Mouse (Mus musculus): ENCODE results near the gene Vpreb2. TPM values are rescaled to one million over a fixed set of nuclear protein-coding genes. Genes with fewer than 3 reads are reported as not detected.
"Not testable (repeated sequence)": the region's sequence is repeated elsewhere in the genome, so short reads cannot be mapped to it uniquely, and the experiment has no call there.

Gene Vpreb2
- total and polyA plus RNA-seq, 2 experiments from 2014 or later: not detected

GRCm38 (mm10) chr16:17949421-17949877 lies 30.8 kb upstream of the Vpreb2 start:
- Histone ChIP-seq H3K4me1 (ENCODE audit: control insufficient read depth, insufficient read depth) (no peaks in the 10 kb centered on the region), H3K9me3 (replicated peaks; ENCODE audit: control insufficient read depth, low read length) (no peaks in the 10 kb centered on the region), H3K9ac (replicated peaks; ENCODE audit: low read depth, low read length) (no peak overlapping the region), H3K27ac (ENCODE audit: low read depth) (no peak overlapping the region), H3K4me2 (ENCODE audit: low read depth, low read length) (no peak overlapping the region), H3K36me3 (replicated peaks; ENCODE audit: control insufficient read depth, insufficient read depth, low read length) (no peaks in the 10 kb centered on the region), H3K27me3 (ENCODE audit: control insufficient read depth, insufficient read depth, low read length) (no peaks in the 10 kb centered on the region), H3K4me3 (ENCODE audit: low read depth, low read length) (no peak overlapping the region)
- WGBS: 32% methylated on average over 2 of the region's 2 CpGs
- DNase-seq (ENCODE audit: low spot score) (no peak), ATAC-seq (ENCODE audit: insufficient read depth, low read depth) (no peak)
- TF ChIP-seq CTCF (IDR thresholded peaks at IDR 0.05; ENCODE audit: low read depth): no peak
- TF ChIP-seq EP300 (IDR thresholded peaks at IDR 0.05; ENCODE audit: low read depth): no peak

GRCm38 (mm10) chr16:17950068-17950467 lies 30.2 kb upstream of the Vpreb2 start:
- H3K9ac ChIP-seq (replicated peaks; ENCODE audit: low read depth, low read length): no peak overlapping the region
- 62% methylated on average over 4 of the region's 4 CpGs for WGBS
- no peaks in the 10 kb centered on the region for H3K36me3 ChIP-seq (replicated peaks; ENCODE audit: control insufficient read depth, insufficient read depth, low read length)
- no peaks in the 10 kb centered on the region for H3K27me3 ChIP-seq (ENCODE audit: control insufficient read depth, insufficient read depth, low read length)
- H3K4me3 ChIP-seq (ENCODE audit: low read depth, low read length): no peak overlapping the region
- no peak overlapping the region for H3K27ac ChIP-seq (ENCODE audit: low read depth)
- no peaks in the 10 kb centered on the region for H3K9me3 ChIP-seq (replicated peaks; ENCODE audit: control insufficient read depth, low read length)
- no peak for ATAC-seq (ENCODE audit: insufficient read depth, low read depth)
- no peak for TF ChIP-seq CTCF (IDR thresholded peaks at IDR 0.05; ENCODE audit: low read depth)
- TF ChIP-seq EP300 (IDR thresholded peaks at IDR 0.05; ENCODE audit: low read depth): no peak
- H3K4me1 ChIP-seq (ENCODE audit: control insufficient read depth, insufficient read depth): no peaks in the 10 kb centered on the region
- no peak for DNase-seq (ENCODE audit: low spot score)
- H3K4me2 ChIP-seq (ENCODE audit: low read depth, low read length): no peak overlapping the region

DNA sequence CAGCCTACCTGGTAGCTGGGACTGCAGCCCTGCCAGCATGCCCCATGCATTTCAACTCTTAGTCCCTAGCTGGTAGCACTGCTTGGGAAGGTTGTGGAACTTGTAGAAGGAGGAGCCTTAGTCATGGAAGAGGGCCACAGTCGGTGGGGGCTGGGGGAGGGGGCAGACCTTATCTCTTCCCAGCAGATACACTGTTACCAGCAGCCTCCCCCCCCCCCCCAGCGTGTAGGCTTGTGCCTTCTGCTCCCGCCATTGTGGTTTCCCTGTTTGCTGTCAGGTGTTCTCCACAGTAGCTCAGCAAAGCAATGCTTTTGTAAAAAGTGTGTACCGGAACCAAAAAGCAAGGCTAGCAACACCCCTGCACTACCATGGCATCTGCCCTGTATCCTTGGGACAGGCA lies 28.6 kb upstream of the Vpreb2 start:
- Histone ChIP-seq H3K9me3 (replicated peaks; ENCODE audit: control insufficient read depth, low read length) (no peaks in the 10 kb centered on the region), H3K4me2 (ENCODE audit: low read depth, low read length) (no peak overlapping the region), H3K27ac (ENCODE audit: low read depth) (no peak overlapping the region), H3K4me3 (ENCODE audit: low read depth, low read length) (no peak overlapping the region), H3K36me3 (replicated peaks; ENCODE audit: control insufficient read depth, insufficient read depth, low read length) (no peaks in the 10 kb centered on the region), H3K4me1 (ENCODE audit: control insufficient read depth, insufficient read depth) (no peaks in the 10 kb centered on the region), H3K27me3 (ENCODE audit: control insufficient read depth, insufficient read depth, low read length) (no peaks in the 10 kb centered on the region), H3K9ac (replicated peaks; ENCODE audit: low read depth, low read length) (no peak overlapping the region)
- DNase-seq (ENCODE audit: low spot score) (no peak), ATAC-seq (ENCODE audit: insufficient read depth, low read depth) (no peak)
- 78% methylated on average over 3 of the region's 4 CpGs for WGBS
- TF ChIP-seq CTCF (IDR thresholded peaks at IDR 0.05; ENCODE audit: low read depth) (no peak), EP300 (IDR thresholded peaks at IDR 0.05; ENCODE audit: low read depth) (no peak)

DNA sequence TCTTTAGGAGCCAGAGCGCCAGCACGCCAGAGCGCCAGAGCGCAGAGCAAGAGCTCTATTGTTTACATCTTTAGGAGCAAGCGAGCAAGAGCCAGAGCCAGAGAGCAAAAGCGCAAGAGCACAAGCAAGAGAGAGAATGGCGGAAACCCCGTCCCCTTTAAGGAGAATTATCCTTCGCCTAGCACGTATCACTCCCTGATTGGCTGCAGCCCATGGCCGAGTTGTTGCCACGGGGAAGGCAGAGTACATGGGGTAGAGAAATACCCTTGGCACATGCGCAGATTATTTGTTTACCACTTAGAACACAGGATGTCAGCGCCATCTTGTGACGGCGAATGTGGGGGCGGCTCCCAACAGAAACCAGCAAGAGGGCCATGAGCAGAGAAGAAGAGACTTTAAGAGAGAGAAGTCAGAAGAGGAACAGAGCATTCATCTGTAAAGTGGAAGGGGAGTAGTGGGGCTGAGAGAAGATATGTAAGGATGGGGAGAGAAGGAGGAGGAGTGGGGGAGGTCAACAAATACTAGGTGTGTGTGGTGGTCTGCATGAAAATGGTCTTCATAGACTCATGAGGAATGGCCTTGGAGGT lies 24.1 kb upstream of the Vpreb2 start:
- H3K4me1 ChIP-seq (ENCODE audit: control insufficient read depth, insufficient read depth); ATAC-seq (ENCODE audit: insufficient read depth, low read depth); H3K4me2 ChIP-seq (ENCODE audit: low read depth, low read length); H3K4me3 ChIP-seq (ENCODE audit: low read depth, low read length); H3K36me3 ChIP-seq (replicated peaks; ENCODE audit: control insufficient read depth, insufficient read depth, low read length); DNase-seq (ENCODE audit: low spot score); H3K27me3 ChIP-seq (ENCODE audit: control insufficient read depth, insufficient read depth, low read length); H3K9ac ChIP-seq (replicated peaks; ENCODE audit: low read depth, low read length); H3K27ac ChIP-seq (ENCODE audit: low read depth); H3K9me3 ChIP-seq (replicated peaks; ENCODE audit: control insufficient read depth, low read length): not testable (repeated sequence)
- WGBS: 91% methylated on average over 14 of the region's 17 CpGs

GRCm38 (mm10) chr16:17962091-17962490 lies 18.1 kb upstream of the Vpreb2 start:
- TF ChIP-seq CTCF (IDR thresholded peaks at IDR 0.05; ENCODE audit: low read depth): no peak
- TF ChIP-seq EP300 (IDR thresholded peaks at IDR 0.05; ENCODE audit: low read depth): no peak
- H3K4me3 ChIP-seq (ENCODE audit: low read depth, low read length): no peak overlapping the region
- no peak overlapping the region for H3K9ac ChIP-seq (replicated peaks; ENCODE audit: low read depth, low read length)
- ATAC-seq (ENCODE audit: insufficient read depth, low read depth) (no peak), DNase-seq (ENCODE audit: low spot score) (no peak)
- H3K27me3 ChIP-seq (ENCODE audit: control insufficient read depth, insufficient read depth, low read length): no peaks in the 10 kb centered on the region
- H3K27ac ChIP-seq (ENCODE audit: low read depth): no peak overlapping the region
- no peaks in the 10 kb centered on the region for H3K4me1 ChIP-seq (ENCODE audit: control insufficient read depth, insufficient read depth)
- H3K9me3 ChIP-seq (replicated peaks; ENCODE audit: control insufficient read depth, low read length): no peaks in the 10 kb centered on the region
- H3K4me2 ChIP-seq (ENCODE audit: low read depth, low read length): no peak overlapping the region
- H3K36me3 ChIP-seq (replicated peaks; ENCODE audit: control insufficient read depth, insufficient read depth, low read length): no peaks in the 10 kb centered on the region
- 73% methylated on average over 7 of the region's 7 CpGs for WGBS

- no peaks in the 10 kb centered on the region for H3K4me1 ChIP-seq (ENCODE audit: control insufficient read depth, insufficient read depth)
- no peak overlapping the region for H3K4me3 ChIP-seq (ENCODE audit: low read depth, low read length)
- TF ChIP-seq CTCF (IDR thresholded peaks at IDR 0.05; ENCODE audit: low read depth) (no peak), EP300 (IDR thresholded peaks at IDR 0.05; ENCODE audit: low read depth) (no peak)
- H3K9me3 ChIP-seq (replicated peaks; ENCODE audit: control insufficient read depth, low read length): no peaks in the 10 kb centered on the region
- no peaks in the 10 kb centered on the region for H3K36me3 ChIP-seq (replicated peaks; ENCODE audit: control insufficient read depth, insufficient read depth, low read length)
- no peaks in the 10 kb centered on the region for H3K27me3 ChIP-seq (ENCODE audit: control insufficient read depth, insufficient read depth, low read length)
- 62% methylated on average over 5 of the region's 5 CpGs for WGBS
- H3K27ac ChIP-seq (ENCODE audit: low read depth): no peak overlapping the region
- no peak overlapping the region for H3K9ac ChIP-seq (replicated peaks; ENCODE audit: low read depth, low read length)
- DNase-seq (ENCODE audit: low spot score) (no peak), ATAC-seq (ENCODE audit: insufficient read depth, low read depth) (no peak)
- no peak overlapping the region for H3K4me2 ChIP-seq (ENCODE audit: low read depth, low read length)
Measured at GRCm38 (mm10) chr16:17971853-17972252, 8.4 kb upstream of the Vpreb2 start.

DNA sequence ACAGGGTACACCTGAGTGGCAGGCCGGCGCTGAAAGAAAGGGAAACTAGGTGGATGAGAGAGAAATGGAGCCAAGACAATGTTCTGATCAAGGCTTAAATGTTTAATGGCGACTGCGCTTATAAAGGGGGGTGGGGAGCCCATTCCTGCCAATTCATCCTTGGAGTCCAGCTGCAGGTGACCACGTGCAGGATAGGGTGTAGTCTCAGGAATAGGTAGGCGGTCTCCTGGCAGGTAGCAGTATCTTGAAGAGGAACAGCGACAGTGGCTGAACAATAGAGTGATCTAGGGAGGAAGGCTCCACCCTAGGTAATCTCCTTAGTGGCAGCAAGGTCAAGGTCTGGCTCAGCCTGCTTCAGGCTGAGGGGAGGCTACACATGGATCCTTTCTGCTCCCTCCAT lies 2.4 kb upstream of the Vpreb2 start:
- not testable (repeated sequence) for H3K4me3 ChIP-seq (ENCODE audit: low read depth, low read length); H3K27me3 ChIP-seq (ENCODE audit: control insufficient read depth, insufficient read depth, low read length); DNase-seq (ENCODE audit: low spot score); H3K9me3 ChIP-seq (replicated peaks; ENCODE audit: control insufficient read depth, low read length); H3K36me3 ChIP-seq (replicated peaks; ENCODE audit: control insufficient read depth, insufficient read depth, low read length); H3K27ac ChIP-seq (ENCODE audit: low read depth); H3K4me1 ChIP-seq (ENCODE audit: control insufficient read depth, insufficient read depth); H3K4me2 ChIP-seq (ENCODE audit: low read depth, low read length); H3K9ac ChIP-seq (replicated peaks; ENCODE audit: low read depth, low read length); ATAC-seq (ENCODE audit: insufficient read depth, low read depth)
- 67% methylated on average over 7 of the region's 7 CpGs for WGBS

Measured in heart, postnatal 0 days (tissue).